Mouse (Mus musculus) kidney, embryonic 14.5 days (tissue): Measurements from ENCODE around the gene Ano10. TPM values are rescaled to one million over a fixed set of nuclear protein-coding genes. Genes with fewer than 3 reads are reported as not detected.

ENCODE experiments used
- ATAC-seq: fragments of 200-750 bp; cut with Nextera tagmentation; 2 replicates; pipeline ENCODE4 v1.8.0; 2017; ENCODE audit warnings: moderate number of reproducible peaks, mild to moderate bottlenecking, moderate TSS enrichment, moderate library complexity; ENCODE audit not compliant: low FRiP score, low TSS enrichment
- H3K27ac ChIP-seq: fragments of 300-500 bp; sonication (generic); 2 replicates; pipeline ENCODE4 v1.5.1; 2014; ENCODE audit warnings: low read depth, mild to moderate bottlenecking, low read length, moderate library complexity, mixed read lengths
- H3K27me3 ChIP-seq: fragments of 300-500 bp; sonication (generic); 2 replicates; pipeline ENCODE4 v1.6.1; 2014; ENCODE audit warnings: mild to moderate bottlenecking, low read length; ENCODE audit not compliant: control insufficient read depth, insufficient read depth
- H3K36me3 ChIP-seq: fragments of 300-500 bp; sonication (generic); 2 replicates; pipeline ENCODE4 v1.6.1; 2014; ENCODE audit warnings: low read length, mixed read lengths; ENCODE audit not compliant: control insufficient read depth, insufficient read depth
- H3K4me1 ChIP-seq: fragments of 300-500 bp; sonication (generic); 2 replicates; pipeline ENCODE4 v1.6.1; 2014; ENCODE audit warnings: low read length, mixed read lengths; ENCODE audit not compliant: control insufficient read depth, insufficient read depth
- H3K4me2 ChIP-seq: fragments of 300-500 bp; sonication (generic); replicated peaks from 2 replicates; pipeline ENCODE4 v1.6.1; 2014; ENCODE audit warnings: low read depth, mild to moderate bottlenecking, low read length
- H3K4me3 ChIP-seq: fragments of 300-500 bp; sonication (generic); 2 replicates; pipeline ENCODE4 v1.5.1; 2014; ENCODE audit warnings: mild to moderate bottlenecking, low read length
- H3K9ac ChIP-seq: fragments of 300-500 bp; sonication (generic); 2 replicates; pipeline ENCODE4 v1.6.1; 2014; ENCODE audit warnings: low read depth, mild to moderate bottlenecking, low read length, moderate library complexity
- H3K9me3 ChIP-seq: fragments of 300-500 bp; sonication (generic); 2 replicates; pipeline ENCODE4 v1.6.1; 2016; ENCODE audit warnings: low read length; ENCODE audit not compliant: control insufficient read depth
- WGBS: fragments of 180-500 bp; shearing (Covaris S2); extraction: QIAGEN DNeasy Blood & Tissue Kit; methylation state at CpG from one replicate; pipeline ENCODE4 v1.1.7; 2014; 5-methylcytosine and 5-hydroxymethylcytosine counted together
- polyA plus RNA-seq: library from polyadenylated mRNA; unstranded; fragments of >200 nt; fragmentation: Nextera tagmentation; extraction: Ambion mirVana; gene quantifications from 2 replicates; pipeline ENCODE4 v1.2.1, GENCODE M21; 2014

Ano10 gene
- polyA plus RNA-seq, 1 experiment from 2014 or later, result 37.0 TPM

- no peak overlapping the region for H3K27ac ChIP-seq
- no peaks in the 10 kb centered on the region for H3K9me3 ChIP-seq
- H3K4me2 ChIP-seq, result no peak overlapping the region
- 63% methylated on average over 10 of the region's 10 CpGs for WGBS
- no peaks in the 10 kb centered on the region for H3K4me1 ChIP-seq
- ATAC-seq, result no peak
- H3K36me3 ChIP-seq, result peaks cover 7% of the 10 kb centered on the region; the same call in 1 of the 2 replicates
- no peak overlapping the region for H3K4me3 ChIP-seq
- H3K27me3 ChIP-seq, result no peaks in the 10 kb centered on the region
- H3K9ac ChIP-seq, result no peak overlapping the region
Observed at GRCm38 (mm10) chr9:122270913-122271312, 23.3 kb downstream of the Ano10 start.

GRCm38 (mm10) chr9:122269256-122270041 is 24.8 kb downstream of the Ano10 start:
- no peak for ATAC-seq
- no peak overlapping the region for H3K4me2 ChIP-seq
- H3K4me1 ChIP-seq, result no peaks in the 10 kb centered on the region
- no peaks in the 10 kb centered on the region for H3K9me3 ChIP-seq
- H3K27me3 ChIP-seq, result no peaks in the 10 kb centered on the region
- WGBS, result 88% methylated on average over 3 of the region's 3 CpGs
- H3K27ac ChIP-seq, result no peak overlapping the region
- no peak overlapping the region for H3K9ac ChIP-seq
- H3K36me3 ChIP-seq, result peaks cover 7% of the 10 kb centered on the region; the same call in 1 of the 2 replicates
- H3K4me3 ChIP-seq, result no peak overlapping the region

GRCm38 (mm10) chr9:122265526-122266210 is 28.6 kb downstream of the Ano10 start:
- H3K9me3 ChIP-seq, result no peaks in the 10 kb centered on the region
- H3K4me2 ChIP-seq, result no peak overlapping the region
- H3K4me1 ChIP-seq, result no peaks in the 10 kb centered on the region
- ATAC-seq, result no peak
- no peak overlapping the region for H3K9ac ChIP-seq
- no peaks in the 10 kb centered on the region for H3K27me3 ChIP-seq
- no peak overlapping the region for H3K4me3 ChIP-seq
- peaks cover 3% of the 10 kb centered on the region; the same call in 1 of the 2 replicates for H3K36me3 ChIP-seq
- WGBS, result 89% methylated on average over 10 of the region's 10 CpGs
- H3K27ac ChIP-seq, result no peak overlapping the region

GRCm38 (mm10) chr9:122263140-122263539 is 31.1 kb downstream of the Ano10 start:
- Histone ChIP-seq H3K27me3 (no peaks in the 10 kb centered on the region), H3K9ac (no peak overlapping the region), H3K36me3 (peaks cover 3% of the 10 kb centered on the region; the same call in 1 of the 2 replicates), H3K4me3 (no peak overlapping the region), H3K9me3 (no peaks in the 10 kb centered on the region), H3K27ac (no peak overlapping the region), H3K4me2 (no peak overlapping the region), H3K4me1 (no peaks in the 10 kb centered on the region)
- ATAC-seq, result no peak

GRCm38 (mm10) chr9:122254386-122254785 is 39.8 kb downstream of the Ano10 start:
- H3K36me3 ChIP-seq, result peaks cover 15% of the 10 kb centered on the region; the same call in 1 of the 2 replicates
- 90% methylated on average over 3 of the region's 3 CpGs for WGBS

GRCm38 (mm10) chr9:122252113-122252512 is 42.1 kb downstream of the Ano10 start:
- Histone ChIP-seq H3K4me2 (no peak overlapping the region), H3K27me3 (no peaks in the 10 kb centered on the region), H3K9ac (no peak overlapping the region), H3K4me3 (no peak overlapping the region), H3K9me3 (no peaks in the 10 kb centered on the region; the same call in 1 of the 2 replicates), H3K36me3 (peaks cover 15% of the 10 kb centered on the region; the same call in 1 of the 2 replicates), H3K4me1 (no peaks in the 10 kb centered on the region), H3K27ac (no peak overlapping the region)
- 72% methylated on average over 1 of the region's 1 CpGs for WGBS
- no peak for ATAC-seq

More at GRCm38 (mm10) chr9:122254386-122254785, 39.8 kb downstream of the Ano10 start:
- no peak overlapping the region for H3K4me3 ChIP-seq
- no peaks in the 10 kb centered on the region for H3K27me3 ChIP-seq
- no peak overlapping the region for H3K4me2 ChIP-seq
- no peak overlapping the region for H3K27ac ChIP-seq
- no peaks in the 10 kb centered on the region for H3K4me1 ChIP-seq
- ATAC-seq, result no peak
- no peaks in the 10 kb centered on the region; the same call in 1 of the 2 replicates for H3K9me3 ChIP-seq
- no peak overlapping the region for H3K9ac ChIP-seq

GRCm38 (mm10) chr9:122248168-122248567 is 46.1 kb downstream of the Ano10 start:
- H3K4me2 ChIP-seq, result no peak overlapping the region
- no peak overlapping the region for H3K9ac ChIP-seq
- H3K9me3 ChIP-seq, result no peaks in the 10 kb centered on the region
- H3K27me3 ChIP-seq, result no peaks in the 10 kb centered on the region
- no peak overlapping the region for H3K4me3 ChIP-seq
- 38% methylated on average over 8 of the region's 8 CpGs for WGBS
- H3K27ac ChIP-seq, result no peak overlapping the region
- H3K4me1 ChIP-seq, result no peaks in the 10 kb centered on the region
- peak; percentile 75; the same call in 1 of the 2 replicates for ATAC-seq
- H3K36me3 ChIP-seq, result peaks cover 7% of the 10 kb centered on the region; the same call in 1 of the 2 replicates

- H3K9ac ChIP-seq, result no peak overlapping the region; the same call in 1 of the 2 replicates
Observed at GRCm38 (mm10) chr9:122247430-122248027, 46.7 kb downstream of the Ano10 start.

More at GRCm38 (mm10) chr9:122247430-122248027, 46.7 kb downstream of the Ano10 start:
- ATAC-seq, result peak; percentile 58
- 43% methylated on average over 13 of the region's 13 CpGs for WGBS
- H3K4me2 ChIP-seq, result no peak overlapping the region
- peaks cover 7% of the 10 kb centered on the region; the same call in 1 of the 2 replicates for H3K36me3 ChIP-seq
- H3K9me3 ChIP-seq, result no peaks in the 10 kb centered on the region
- H3K4me3 ChIP-seq, result no peak overlapping the region
- 0 out of 2 replicates have a peak, but pooled peaks cover 3% of the 10 kb centered on the region for H3K4me1 ChIP-seq
- no peak overlapping the region for H3K27ac ChIP-seq
- H3K27me3 ChIP-seq, result no peaks in the 10 kb centered on the region
